16 mouse cellular contexts compared by ENCODE assay signal in genomic region chr13:52631624-52632023, GRCm38 (mm10).
"Had no signal": no experiment of that assay in that cellular context is flagged by ENCODE, and none has a peak within 500 bp of the region (broad histone marks: within the 10 kb centered on the region; RNA-seq: fewer than 3 reads in every experiment).

No protein-coding gene starts in this region.

- H3K27ac ChIP-seq: lung, embryonic 15.5 days; macrophage; midbrain, embryonic 15.5 days; neural tube, embryonic 12.5 days; stomach, embryonic 15.5 days; stomach, postnatal 0 days had no signal

- H3K9me3 ChIP-seq: lung, embryonic 15.5 days; megakaryocyte, embryonic 14.5 days; midbrain, embryonic 15.5 days; neural tube, embryonic 12.5 days; stomach, embryonic 15.5 days had no signal

- H3K36me3 ChIP-seq: lung, embryonic 15.5 days; midbrain, embryonic 15.5 days; neural tube, embryonic 12.5 days; stomach, embryonic 15.5 days had no signal

- H3K9ac ChIP-seq: lung, embryonic 15.5 days; midbrain, embryonic 15.5 days; neural tube, embryonic 12.5 days; stomach, embryonic 15.5 days had no signal

- H3K4me2 ChIP-seq: lung, embryonic 15.5 days; midbrain, embryonic 11.5 days; midbrain, embryonic 15.5 days; neural tube, embryonic 12.5 days; stomach, embryonic 15.5 days had no signal

- H3K27me3 ChIP-seq: lung, embryonic 15.5 days; megakaryocyte, embryonic 14.5 days; midbrain, embryonic 15.5 days; neural tube, embryonic 12.5 days; stomach, embryonic 15.5 days had no signal

- H3K4me1 ChIP-seq: lung, embryonic 15.5 days; midbrain, embryonic 15.5 days; neural tube, embryonic 12.5 days; stomach, embryonic 15.5 days had no signal

- ATAC-seq: lung, postnatal 0 days; midbrain, embryonic 15.5 days had no signal

- H3K4me3 ChIP-seq: lung, embryonic 15.5 days; megakaryocyte, embryonic 14.5 days; midbrain, embryonic 15.5 days; neural tube, embryonic 12.5 days; stomach, embryonic 15.5 days had no signal

- DNase-seq: lung, adult 2 months; lung, postnatal 14 days; lung, postnatal 36 days; right cerebral cortex, postnatal 14 days; thymus, adult 2 months; thymus, postnatal 25 days; thymus, postnatal 4 days had no signal
